Mouse (Mus musculus) C2C12 (cell line): ENCODE data around the gene Aimp1.

Source experiments
- CEBPB ChIP-seq: IDR thresholded peaks from one replicate; pipeline ENCODE4 v1.6.1; 2011; ENCODE audit warnings: low read depth, mild to moderate bottlenecking, control low read depth, moderate library complexity
- CTCF ChIP-seq: IDR thresholded peaks from one replicate; pipeline ENCODE4 v1.5.1; 2011; ENCODE audit not compliant: control insufficient read depth, insufficient read depth, insufficient read length
- MYOG ChIP-seq: IDR thresholded peaks from one replicate; pipeline ENCODE4 v1.6.1; 2011; ENCODE audit not compliant: control insufficient read depth, insufficient read length; ENCODE audit errors: extremely low read depth
- USF1 ChIP-seq: IDR thresholded peaks from one replicate; pipeline ENCODE4 v1.6.1; 2011; ENCODE audit warnings: low read depth, mild to moderate bottlenecking, control low read depth, moderate library complexity

- TF ChIP-seq CTCF (no peak), MYOG (no peak), USF1 (no peak), CEBPB (peak; percentile 5)
Measured at GRCm38 (mm10) chr3:132651776-132652175, 32.4 kb downstream of the Aimp1 start.
